ENCODE assay signal across 8 mouse cellular contexts in genomic region chr3:152396988-152397314, GRCm38 (mm10). TPM values are rescaled to one million over a fixed set of nuclear protein-coding genes. Genes with fewer than 3 reads are reported as not detected.
A peak's percentile ranks its signal among the peaks of the same experiment; 100 is the strongest.
DNase-seq lines count a peak whose midpoint lies in the region; ATAC-seq lines count a peak whose summit lies in the region.

No protein-coding gene starts in this region.

- peak overlapping the region; percentile 79 for H3K4me2 ChIP-seq in forebrain, embryonic 12.5 days
- H3K4me2 ChIP-seq in limb, embryonic 13.5 days (replicated peaks) = peak overlapping the region; percentile 82
- peak overlapping the region; percentile 85 for H3K4me2 ChIP-seq in neural tube, embryonic 13.5 days

- H3K27me3 ChIP-seq in megakaryocyte, embryonic 14.5 days (replicated peaks) = no peaks in the 10 kb centered on the region
- no peaks in the 10 kb centered on the region for H3K27me3 ChIP-seq in forebrain, embryonic 12.5 days
- no peaks in the 10 kb centered on the region for H3K27me3 ChIP-seq in limb, embryonic 13.5 days
- H3K27me3 ChIP-seq in neural tube, embryonic 13.5 days = no peaks in the 10 kb centered on the region

- peaks cover 66% of the 10 kb centered on the region for H3K4me1 ChIP-seq in megakaryocyte, embryonic 14.5 days
- H3K4me1 ChIP-seq in forebrain, embryonic 12.5 days = peaks cover 27% of the 10 kb centered on the region
- peaks cover 32% of the 10 kb centered on the region for H3K4me1 ChIP-seq in limb, embryonic 13.5 days
- H3K4me1 ChIP-seq in neural tube, embryonic 13.5 days (replicated peaks) = peaks cover 43% of the 10 kb centered on the region

- WGBS in forebrain, embryonic 12.5 days = 2% methylated on average over 10 of the region's 10 CpGs
- WGBS in limb, embryonic 13.5 days = under 1% methylated on average over 10 of the region's 10 CpGs
- 2% methylated on average over 10 of the region's 10 CpGs for WGBS in neural tube, embryonic 13.5 days

- peak; percentile 69 for DNase-seq in cerebellum, adult 11-12 months
- no peak for DNase-seq in cerebellum, postnatal 25 days

- peak overlapping the region; percentile 99 for H3K27ac ChIP-seq in forebrain, embryonic 12.5 days
- H3K27ac ChIP-seq in limb, embryonic 13.5 days = peak overlapping the region; percentile 99
- H3K27ac ChIP-seq in neural tube, embryonic 13.5 days (replicated peaks) = peak overlapping the region; percentile 99

- peak overlapping the region; percentile 94 for H3K9ac ChIP-seq in forebrain, embryonic 12.5 days
- H3K9ac ChIP-seq in limb, embryonic 13.5 days = peak overlapping the region; percentile 89
- H3K9ac ChIP-seq in neural tube, embryonic 13.5 days = peak overlapping the region; percentile 95

- no peaks in the 10 kb centered on the region for H3K9me3 ChIP-seq in megakaryocyte, embryonic 14.5 days
- H3K9me3 ChIP-seq in forebrain, embryonic 12.5 days = no peaks in the 10 kb centered on the region
- H3K9me3 ChIP-seq in limb, embryonic 13.5 days = no peaks in the 10 kb centered on the region
- H3K9me3 ChIP-seq in neural tube, embryonic 13.5 days = no peaks in the 10 kb centered on the region

- no peak for ATAC-seq in megakaryocyte, adult 5-6 weeks (ENCODE audit: poor library complexity, severe bottlenecking)
- ATAC-seq in forebrain, embryonic 12.5 days (ENCODE audit: low FRiP score) = no peak; the same call in 1 of the 2 replicates
- no peak for ATAC-seq in limb, embryonic 13.5 days (ENCODE audit: low FRiP score, low read depth)
- peak; percentile 24 for ATAC-seq in neural tube, embryonic 13.5 days (ENCODE audit: low read depth)
- ATAC-seq in activated CD4-positive, CD25-positive, alpha-beta regulatory T cell, adult 4 months = no peak

- peak overlapping the region; percentile 95 for H3K4me3 ChIP-seq in megakaryocyte, embryonic 14.5 days (replicated peaks)
- H3K4me3 ChIP-seq in forebrain, embryonic 12.5 days (replicated peaks) = peak overlapping the region; percentile 82
- H3K4me3 ChIP-seq in limb, embryonic 13.5 days = peak overlapping the region; percentile 78
- H3K4me3 ChIP-seq in neural tube, embryonic 13.5 days = peak overlapping the region; percentile 77

- peaks cover 33% of the 10 kb centered on the region for H3K36me3 ChIP-seq in megakaryocyte, embryonic 14.5 days (replicated peaks; ENCODE audit: low read length)
- H3K36me3 ChIP-seq in forebrain, embryonic 12.5 days (replicated peaks) = 0 out of 2 replicates have a peak, but pooled peaks cover 4% of the 10 kb centered on the region
- peaks cover 11% of the 10 kb centered on the region for H3K36me3 ChIP-seq in limb, embryonic 13.5 days
- peaks cover 7% of the 10 kb centered on the region for H3K36me3 ChIP-seq in neural tube, embryonic 13.5 days

RNA-seq across cellular contexts. Expression of gene Zzz3, which starts 1.7 kb away (rescaled TPM):
- 2.3 and 3.9 TPM in 2 replicates for polyA plus RNA-seq in megakaryocyte, embryonic 14.5 days (2012; ENCODE audit: insufficient read depth, low replicate concordance)
- 28.2 and 34.0 TPM in 2 replicates for total RNA-seq in megakaryocyte, adult 5-6 weeks (2015)
- total RNA-seq in megakaryocyte, adult 5-6 weeks (2017) = 47.8 and 48.3 TPM in 2 replicates
- 51.7 and 53.1 TPM in 2 replicates for polyA plus RNA-seq in forebrain, embryonic 12.5 days (2016; fragmentation: Nextera tagmentation; extraction: Ambion mirVana)
- polyA plus RNA-seq in limb, embryonic 13.5 days (2015; fragmentation: Nextera tagmentation; extraction: Ambion mirVana) = 46.7 and 49.3 TPM in 2 replicates
- 28.5 and 29.7 TPM in 2 replicates for polyA plus RNA-seq in neural tube, embryonic 13.5 days (2015; fragmentation: Nextera tagmentation; extraction: Ambion mirVana)
- polyA plus RNA-seq in activated CD4-positive, CD25-positive, alpha-beta regulatory T cell, adult 4 months (2017; shearing (Covaris generic)) = 10 to 100 TPM; 22.2 to 29.7 TPM

RNA-seq across cellular contexts. Expression of gene Usp33, which starts 50.7 kb away (rescaled TPM):
- 2.2 TPM in 1 of 2 replicates, not detected in the other for polyA plus RNA-seq in megakaryocyte, embryonic 14.5 days (2012; ENCODE audit: insufficient read depth, low replicate concordance)
- total RNA-seq in megakaryocyte, adult 5-6 weeks (2015) = 42.8 and 46.4 TPM in 2 replicates
- 77.7 and 78.4 TPM in 2 replicates for total RNA-seq in megakaryocyte, adult 5-6 weeks (2017)
- 67.4 and 72.9 TPM in 2 replicates for polyA plus RNA-seq in forebrain, embryonic 12.5 days (2016; fragmentation: Nextera tagmentation; extraction: Ambion mirVana)
- polyA plus RNA-seq in limb, embryonic 13.5 days (2015; fragmentation: Nextera tagmentation; extraction: Ambion mirVana) = 44.1 and 50.6 TPM in 2 replicates
- 87.9 and 104 TPM in 2 replicates for polyA plus RNA-seq in neural tube, embryonic 13.5 days (2015; fragmentation: Nextera tagmentation; extraction: Ambion mirVana)
- 10 to 100 TPM; 29.7 to 33.0 TPM for polyA plus RNA-seq in activated CD4-positive, CD25-positive, alpha-beta regulatory T cell, adult 4 months (2017; shearing (Covaris generic))

RNA-seq across cellular contexts. Expression of gene Miga1, which starts 56.7 kb away (rescaled TPM):
- polyA plus RNA-seq in megakaryocyte, embryonic 14.5 days (2012; ENCODE audit: insufficient read depth, low replicate concordance) = 5.2 TPM in 1 of 2 replicates, not detected in the other
- 3.9 and 4.1 TPM in 2 replicates for total RNA-seq in megakaryocyte, adult 5-6 weeks (2015)
- total RNA-seq in megakaryocyte, adult 5-6 weeks (2017) = 3.1 and 3.2 TPM in 2 replicates
- 25.5 and 27.9 TPM in 2 replicates for polyA plus RNA-seq in forebrain, embryonic 12.5 days (2016; fragmentation: Nextera tagmentation; extraction: Ambion mirVana)
- 19.0 and 21.9 TPM in 2 replicates for polyA plus RNA-seq in limb, embryonic 13.5 days (2015; fragmentation: Nextera tagmentation; extraction: Ambion mirVana)
- polyA plus RNA-seq in neural tube, embryonic 13.5 days (2015; fragmentation: Nextera tagmentation; extraction: Ambion mirVana) = 17.2 and 20.3 TPM in 2 replicates
- 1 to 10 TPM; 4.6 to 4.7 TPM for polyA plus RNA-seq in activated CD4-positive, CD25-positive, alpha-beta regulatory T cell, adult 4 months (2017; shearing (Covaris generic))
